Mouse (Mus musculus) macrophage (primary cell): ENCODE results near the gene Crtc2. TPM values are rescaled to one million over a fixed set of nuclear protein-coding genes. Genes with fewer than 3 reads are reported as not detected.
A peak's percentile ranks its signal among the peaks of the same experiment; 100 is the strongest.
"Not testable (repeated sequence)": the region's sequence is repeated elsewhere in the genome, so short reads cannot be mapped to it uniquely, and the experiment has no call there.

Experiments used
- H3K27ac ChIP-seq: fragments of 350-480 bp; formaldehyde crosslinking; 2 replicates; pipeline ENCODE4 v1.9.0; 2021
- H3K36me3 ChIP-seq: fragments of 350-480 bp; formaldehyde crosslinking; 2 replicates; pipeline ENCODE4 v1.9.0; 2021; ENCODE audit errors: inconsistent target
- H3K4me3 ChIP-seq: fragments of 350-480 bp; formaldehyde crosslinking; 2 replicates; pipeline ENCODE4 v1.9.0; 2021; ENCODE audit errors: inconsistent target
- H3K79me2 ChIP-seq: fragments of 350-480 bp; formaldehyde crosslinking; 2 replicates; pipeline ENCODE4 v1.9.0; 2021; ENCODE audit errors: inconsistent target
- WGBS: methylation state at CpG from one replicate; pipeline ENCODE4 v1.1.7; 2026; ENCODE audit warnings: inconsistent platforms; ENCODE audit not compliant: missing documents; 5-methylcytosine and 5-hydroxymethylcytosine counted together
- polyA plus RNA-seq: library from polyadenylated mRNA; stranded (reverse); fragments of 250-400 nt; gene quantifications from 3 replicates; pipeline ENCODE4 v1.2.4, GENCODE M21; 2018; ENCODE audit warnings: inconsistent platforms

The Crtc2 gene
- polyA plus RNA-seq, 1 experiment from 2014 or later: 39.3 TPM

- WGBS: 97% methylated on average over 16 of the region's 16 CpGs
- Histone ChIP-seq H3K27ac (no peak overlapping the region), H3K4me3 (no peak overlapping the region), H3K79me2 (peaks cover 51% of the 10 kb centered on the region), H3K36me3 (peaks cover 60% of the 10 kb centered on the region)
Measured at GRCm38 (mm10) chr3:90268971-90269370, 15.0 kb downstream of the Crtc2 start.

DNA sequence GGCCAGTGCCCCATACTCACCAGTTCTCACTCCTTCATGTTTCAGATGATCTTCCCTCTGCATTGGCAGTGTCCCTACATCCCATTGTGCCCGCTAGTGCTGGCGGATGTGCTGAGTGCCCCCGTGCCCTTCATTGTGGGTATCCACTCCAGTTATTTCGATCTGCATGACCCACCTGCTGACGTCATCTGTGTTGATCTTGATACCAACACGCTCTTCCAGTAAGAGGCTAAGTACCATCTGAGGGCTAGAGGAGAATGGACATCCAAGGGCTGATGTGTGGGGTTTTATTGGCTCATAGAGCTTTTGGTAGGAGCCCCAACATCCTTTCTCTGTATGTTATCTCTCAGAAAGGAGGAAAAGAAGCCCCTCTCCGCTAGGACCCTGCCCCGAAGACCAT is 16.8 kb downstream of the Crtc2 start:
- Histone ChIP-seq H3K4me3 (no peak overlapping the region), H3K27ac (no peak overlapping the region), H3K79me2 (peaks cover 51% of the 10 kb centered on the region), H3K36me3 (peaks cover 77% of the 10 kb centered on the region)
- WGBS: 97% methylated on average over 8 of the region's 8 CpGs

- H3K4me3 ChIP-seq: no peak overlapping the region
- 95% methylated on average over 9 of the region's 9 CpGs for WGBS
- no peak overlapping the region for H3K27ac ChIP-seq
- peaks cover 42% of the 10 kb centered on the region for H3K79me2 ChIP-seq
- H3K36me3 ChIP-seq: peaks cover 90% of the 10 kb centered on the region
Measured at GRCm38 (mm10) chr3:90272170-90272569, 18.2 kb downstream of the Crtc2 start.

DNA sequence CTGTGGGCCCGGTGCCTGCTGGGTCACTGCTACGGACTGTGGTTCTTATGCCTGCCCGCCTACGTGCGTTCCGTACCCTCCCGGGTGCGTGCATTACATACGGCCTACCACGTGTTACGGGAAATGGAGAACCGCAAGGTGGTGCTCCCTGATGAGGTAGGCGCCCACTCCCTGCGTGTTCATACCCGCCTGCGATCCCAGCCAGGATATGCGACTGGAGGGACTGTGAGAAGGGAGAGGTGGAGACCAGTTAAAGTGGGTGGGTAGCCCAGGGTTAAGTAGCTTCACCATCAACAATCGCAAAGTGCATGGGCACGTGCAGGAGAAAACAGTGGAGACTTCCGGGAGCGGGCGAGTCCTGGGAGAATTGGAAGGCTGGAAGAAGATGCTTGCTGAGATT is 19.9 kb downstream of the Crtc2 start:
- Histone ChIP-seq H3K4me3 (no peak overlapping the region), H3K36me3 (peaks cover 97% of the 10 kb centered on the region), H3K79me2 (peaks cover 26% of the 10 kb centered on the region), H3K27ac (no peak overlapping the region)
- 92% methylated on average over 22 of the region's 22 CpGs for WGBS

DNA sequence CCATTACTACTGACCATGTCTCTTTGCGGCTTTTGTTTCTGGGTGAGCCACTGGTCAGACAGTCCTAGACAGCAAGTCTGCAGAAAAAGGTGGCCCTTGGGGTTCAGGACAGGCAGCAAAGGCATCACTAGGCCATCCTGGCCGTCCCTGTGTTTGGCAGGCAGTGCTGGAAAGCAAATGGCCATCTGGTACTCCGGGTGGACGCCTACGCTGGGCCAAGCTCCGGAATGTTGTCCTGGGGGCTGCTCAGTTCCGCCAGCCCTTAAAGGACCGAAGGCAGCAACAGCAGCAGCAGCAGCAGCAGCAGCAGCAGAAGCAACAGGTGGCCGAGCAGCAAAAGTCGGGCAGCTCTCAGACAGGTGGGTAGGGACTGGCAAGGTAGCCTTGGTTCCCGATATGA is 21.3 kb downstream of the Crtc2 start:
- peaks cover 11% of the 10 kb centered on the region; the same call in 1 of the 2 replicates for H3K79me2 ChIP-seq
- peaks cover 99% of the 10 kb centered on the region for H3K36me3 ChIP-seq
- H3K27ac ChIP-seq: no peak overlapping the region
- 94% methylated on average over 11 of the region's 11 CpGs for WGBS
- no peak overlapping the region for H3K4me3 ChIP-seq

GRCm38 (mm10) chr3:90276858-90277257 is 22.9 kb downstream of the Crtc2 start:
- peaks cover 5% of the 10 kb centered on the region; the same call in 1 of the 2 replicates for H3K79me2 ChIP-seq
- H3K4me3 ChIP-seq: no peak overlapping the region
- no peak overlapping the region for H3K27ac ChIP-seq
- WGBS: 92% methylated on average over 16 of the region's 16 CpGs
- peaks cover 90% of the 10 kb centered on the region for H3K36me3 ChIP-seq

GRCm38 (mm10) chr3:90277793-90278192 is 23.8 kb downstream of the Crtc2 start:
- 97% methylated on average over 9 of the region's 9 CpGs for WGBS
- no peak overlapping the region for H3K27ac ChIP-seq
- H3K36me3 ChIP-seq: peaks cover 81% of the 10 kb centered on the region
- H3K79me2 ChIP-seq: no peaks in the 10 kb centered on the region; the same call in 1 of the 2 replicates
- H3K4me3 ChIP-seq: no peak overlapping the region

DNA sequence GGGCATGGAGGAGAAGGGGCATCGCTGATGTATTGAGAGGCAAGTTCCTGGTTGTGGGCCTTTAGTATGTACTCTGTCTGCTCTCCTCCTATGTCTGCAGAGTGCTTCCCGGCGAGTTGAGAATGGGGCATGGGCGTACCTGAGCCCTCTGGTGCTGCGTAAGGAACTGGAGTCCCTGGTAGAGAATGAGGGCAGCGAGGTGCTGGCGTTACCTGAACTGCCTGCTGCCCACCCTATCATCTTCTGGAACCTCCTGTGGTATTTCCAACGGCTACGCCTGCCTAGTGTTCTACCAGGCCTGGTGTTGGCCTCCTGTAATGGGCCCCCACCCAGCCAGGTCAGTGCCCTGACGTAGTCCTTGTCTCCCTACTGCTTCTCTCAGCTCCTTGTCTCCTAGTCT is 24.2 kb downstream of the Crtc2 start:
- Histone ChIP-seq H3K27ac (no peak overlapping the region), H3K4me3 (no peak overlapping the region), H3K79me2 (no peaks in the 10 kb centered on the region; the same call in 1 of the 2 replicates), H3K36me3 (peaks cover 77% of the 10 kb centered on the region)
- WGBS: 100% methylated on average over 5 of the region's 10 CpGs

GRCm38 (mm10) chr3:90279216-90279615 is 25.3 kb downstream of the Crtc2 start:
- Histone ChIP-seq H3K36me3 (peaks cover 67% of the 10 kb centered on the region), H3K27ac (no peak overlapping the region), H3K4me3 (no peak overlapping the region), H3K79me2 (no peaks in the 10 kb centered on the region)
- 97% methylated on average over 9 of the region's 9 CpGs for WGBS

DNA sequence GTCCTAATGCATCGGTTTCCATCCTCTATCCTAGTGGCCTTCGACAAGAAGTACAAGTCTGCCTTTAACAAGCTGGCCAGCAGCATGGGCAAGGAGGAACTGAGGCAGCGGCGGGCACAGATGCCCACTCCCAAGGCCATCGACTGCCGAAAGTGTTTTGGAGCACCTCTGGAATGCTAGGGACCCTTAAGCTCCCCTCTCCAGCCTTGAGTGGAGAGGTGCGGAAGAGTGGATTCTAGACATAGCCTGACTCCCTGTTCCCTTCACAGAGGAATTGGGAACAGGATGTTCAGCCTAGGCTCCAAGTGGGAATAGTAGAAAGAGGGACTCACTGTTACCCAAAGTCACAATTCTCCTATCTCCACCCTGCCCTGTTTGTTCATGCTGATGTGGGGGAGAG is 25.8 kb downstream of the Crtc2 start:
- peaks cover 62% of the 10 kb centered on the region for H3K36me3 ChIP-seq
- no peak overlapping the region for H3K4me3 ChIP-seq
- no peaks in the 10 kb centered on the region for H3K79me2 ChIP-seq
- no peak overlapping the region for H3K27ac ChIP-seq
- 94% methylated on average over 7 of the region's 7 CpGs for WGBS

DNA sequence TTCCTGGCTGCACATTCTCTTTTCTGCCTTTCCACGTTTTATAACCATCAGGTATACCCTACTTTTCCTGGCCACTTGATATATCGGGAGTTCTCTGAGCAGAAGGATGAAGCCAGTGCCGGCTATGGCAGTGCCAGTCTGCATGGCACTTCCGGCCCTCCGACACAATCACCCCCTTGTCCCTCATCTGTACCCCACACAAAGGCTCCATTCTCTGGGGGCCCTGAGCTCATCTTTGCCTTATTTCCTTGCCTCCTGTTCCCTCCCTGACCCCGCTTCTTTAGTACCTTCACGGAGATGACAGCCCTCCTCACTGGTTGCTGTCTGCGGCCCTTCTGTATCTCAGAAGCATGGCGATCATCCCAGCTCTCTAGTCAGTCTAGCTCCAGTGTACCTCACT is 26.7 kb downstream of the Crtc2 start:
- Histone ChIP-seq H3K27ac (no peak overlapping the region), H3K4me3 (no peak overlapping the region), H3K36me3 (peaks cover 52% of the 10 kb centered on the region), H3K79me2 (no peaks in the 10 kb centered on the region)
- WGBS: 94% methylated on average over 8 of the region's 9 CpGs

- no peaks in the 10 kb centered on the region for H3K79me2 ChIP-seq
- no peak overlapping the region for H3K27ac ChIP-seq
- H3K36me3 ChIP-seq: peaks cover 19% of the 10 kb centered on the region
- H3K4me3 ChIP-seq: no peak overlapping the region
- 92% methylated on average over 2 of the region's 2 CpGs for WGBS
Measured at GRCm38 (mm10) chr3:90284150-90284549, 30.2 kb downstream of the Crtc2 start.

GRCm38 (mm10) chr3:90289403-90289802 is 35.4 kb downstream of the Crtc2 start:
- 80% methylated on average over 1 of the region's 3 CpGs for WGBS
- H3K36me3 ChIP-seq, H3K79me2 ChIP-seq, H3K4me3 ChIP-seq, H3K27ac ChIP-seq: not testable (repeated sequence)

DNA sequence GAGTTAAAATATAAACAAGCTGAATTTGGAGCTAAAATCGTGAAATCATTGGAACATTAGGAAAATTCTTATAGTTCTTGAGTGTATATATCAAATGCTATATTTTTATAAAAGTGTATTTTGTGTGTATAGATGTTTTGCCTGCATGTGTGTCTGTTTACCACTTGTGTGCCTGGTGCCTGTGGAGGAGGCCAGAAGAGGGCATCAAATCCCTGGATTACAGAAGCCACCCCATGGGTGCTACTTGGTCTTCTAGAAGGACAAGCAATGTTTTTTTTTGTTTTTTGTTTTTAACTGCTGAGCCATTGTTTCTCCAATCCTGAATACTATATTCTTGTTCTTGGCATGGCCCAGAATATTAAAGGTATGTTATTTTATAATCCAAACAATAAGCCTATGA is 36.6 kb downstream of the Crtc2 start:
- Histone ChIP-seq H3K79me2 (peaks cover 21% of the 10 kb centered on the region), H3K27ac (no peak overlapping the region), H3K36me3 (no peaks in the 10 kb centered on the region), H3K4me3 (no peak overlapping the region)
- WGBS: 83% methylated on average over 1 of the region's 1 CpGs

DNA sequence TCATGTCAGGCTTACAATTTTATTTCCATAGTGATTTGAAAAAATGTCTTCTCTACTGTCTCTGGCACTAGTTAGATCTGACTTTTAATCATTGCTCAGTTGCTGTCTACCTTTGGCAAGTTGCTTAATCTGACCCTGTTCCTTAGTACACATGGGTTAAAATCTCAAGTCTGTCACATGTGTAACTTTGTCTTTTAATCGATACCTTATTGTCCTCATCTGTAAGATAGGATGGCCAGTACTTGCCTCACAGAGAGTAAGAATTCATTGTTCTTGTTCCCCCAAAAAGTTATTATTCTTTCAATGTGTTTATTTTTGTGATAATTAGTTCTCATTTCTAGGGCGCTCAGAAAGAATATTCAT is 38.0 kb downstream of the Crtc2 start:
- H3K27ac ChIP-seq: peak overlapping the region; percentile 85
- H3K36me3 ChIP-seq: no peaks in the 10 kb centered on the region
- WGBS: 23% methylated on average over 2 of the region's 2 CpGs
- H3K79me2 ChIP-seq: peaks cover 35% of the 10 kb centered on the region
- peak overlapping the region; percentile 45 for H3K4me3 ChIP-seq
